Mouse (Mus musculus): ENCODE measurements around the gene Krt222.
"Not testable (repeated sequence)": the region's sequence is repeated elsewhere in the genome, so short reads cannot be mapped to it uniquely, and the experiment has no call there.

Gene Krt222

GRCm38 (mm10) chr11:99243820-99244374, at the start of gene Krt222:
Gene Krt222, minus strand, starts transcription at chr11:99244085.
- no peak for DNase-seq (ENCODE audit: low spot score)

- peak; percentile 24 for DNase-seq (ENCODE audit: low spot score)
Measured at GRCm38 (mm10) chr11:99292846-99293245, 49.0 kb upstream of the Krt222 start.

GRCm38 (mm10) chr11:99284833-99285312, 41.0 kb upstream of the Krt222 start, which contains the start of gene Krt24:
Gene Krt24, minus strand, starts transcription at chr11:99285262.
- no peak for DNase-seq (ENCODE audit: low spot score)

GRCm38 (mm10) chr11:99284011-99284410, 40.1 kb upstream of the Krt222 start:
- DNase-seq (ENCODE audit: low spot score): no peak

- DNase-seq (ENCODE audit: low spot score): no peak
Measured at GRCm38 (mm10) chr11:99283334-99283733, 39.4 kb upstream of the Krt222 start.

GRCm38 (mm10) chr11:99281116-99281515, 37.2 kb upstream of the Krt222 start:
- DNase-seq (ENCODE audit: low spot score): no peak

GRCm38 (mm10) chr11:99279986-99280385, 36.1 kb upstream of the Krt222 start:
- no peak for DNase-seq (ENCODE audit: low spot score)

- DNase-seq (ENCODE audit: low spot score): no peak
Measured at GRCm38 (mm10) chr11:99276786-99277185, 32.9 kb upstream of the Krt222 start.

- DNase-seq (ENCODE audit: low spot score): no peak
Measured at GRCm38 (mm10) chr11:99275624-99276023, 31.7 kb upstream of the Krt222 start.

GRCm38 (mm10) chr11:99272721-99273120, 28.8 kb upstream of the Krt222 start:
- DNase-seq (ENCODE audit: low spot score): no peak

- DNase-seq (ENCODE audit: low spot score): no peak
Measured at GRCm38 (mm10) chr11:99269192-99269591, 25.3 kb upstream of the Krt222 start.

GRCm38 (mm10) chr11:99265796-99266195, 21.9 kb upstream of the Krt222 start:
- no peak for DNase-seq (ENCODE audit: low spot score)

- no peak for DNase-seq (ENCODE audit: low spot score)
Measured at GRCm38 (mm10) chr11:99265220-99265619, 21.3 kb upstream of the Krt222 start.

GRCm38 (mm10) chr11:99256213-99256612, 12.3 kb upstream of the Krt222 start:
- no peak for DNase-seq (ENCODE audit: low spot score)

GRCm38 (mm10) chr11:99255316-99255715, 11.4 kb upstream of the Krt222 start:
- DNase-seq (ENCODE audit: low spot score): no peak

- DNase-seq (ENCODE audit: low spot score): no peak
Measured at GRCm38 (mm10) chr11:99253893-99254292, 10.0 kb upstream of the Krt222 start.

- DNase-seq (ENCODE audit: low spot score): no peak
Measured at GRCm38 (mm10) chr11:99252671-99253070, 8.8 kb upstream of the Krt222 start.

GRCm38 (mm10) chr11:99250666-99251065, 6.8 kb upstream of the Krt222 start:
- no peak for DNase-seq (ENCODE audit: low spot score)

GRCm38 (mm10) chr11:99250241-99250640, 6.4 kb upstream of the Krt222 start:
- peak; percentile 9 for DNase-seq (ENCODE audit: low spot score)

- peak; percentile 15 for DNase-seq (ENCODE audit: low spot score)
Measured at GRCm38 (mm10) chr11:99249115-99249514, 5.2 kb upstream of the Krt222 start.

GRCm38 (mm10) chr11:99247916-99248315, 4.0 kb upstream of the Krt222 start:
- DNase-seq (ENCODE audit: low spot score): no peak

GRCm38 (mm10) chr11:99244519-99244918, 634 bp upstream of the Krt222 start:
- not testable (repeated sequence) for DNase-seq (ENCODE audit: low spot score)

- no peak for DNase-seq (ENCODE audit: low spot score)
Measured at GRCm38 (mm10) chr11:99243200-99243819, 575 bp downstream of the Krt222 start.

- DNase-seq (ENCODE audit: low spot score): no peak
Measured at GRCm38 (mm10) chr11:99242056-99242455, 1.8 kb downstream of the Krt222 start.
